Mouse (Mus musculus) heart, postnatal 0 days (tissue): ENCODE measurements at regions not wholly inside any gene's neighbourhood (a gene's known extent, or its start where the extent isn't known, plus 50 kb on each side); places are given as distances from the start of the nearest gene placed in this dataset.

Experiments used
- ATAC-seq: fragments of 200-750 bp; cut with Nextera tagmentation; 2 replicates; pipeline ENCODE4 v1.8.0; 2017; ENCODE audit warnings: low read depth, moderate number of reproducible peaks, moderate library complexity; ENCODE audit not compliant: insufficient read depth
- DNase-seq: peaks from one replicate; pipeline ENCODE4 v3.0.0-alpha.2; 2016; ENCODE audit warnings: low spot score
- H3K27ac ChIP-seq: fragments of 300-500 bp; sonication (generic); 2 replicates; pipeline ENCODE4 v1.5.1; 2014; ENCODE audit warnings: low read depth, mild to moderate bottlenecking
- H3K27me3 ChIP-seq: fragments of 300-500 bp; sonication (generic); 2 replicates; pipeline ENCODE4 v1.6.1; 2014; ENCODE audit warnings: low read length, mixed read lengths; ENCODE audit not compliant: control insufficient read depth, insufficient read depth
- H3K36me3 ChIP-seq: fragments of 300-500 bp; sonication (generic); replicated peaks from 2 replicates; pipeline ENCODE4 v1.6.1; 2014; ENCODE audit warnings: low read length, mixed read lengths; ENCODE audit not compliant: control insufficient read depth, insufficient read depth
- H3K4me1 ChIP-seq: fragments of 300-500 bp; sonication (generic); 2 replicates; pipeline ENCODE4 v1.6.1; 2014; ENCODE audit warnings: antibody characterized with exemption; ENCODE audit not compliant: control insufficient read depth, insufficient read depth
- H3K4me2 ChIP-seq: fragments of 300-500 bp; sonication (generic); 2 replicates; pipeline ENCODE4 v1.6.1; 2014; ENCODE audit warnings: low read depth, mild to moderate bottlenecking, low read length, moderate library complexity
- H3K4me3 ChIP-seq: fragments of 300-500 bp; sonication (generic); 2 replicates; pipeline ENCODE4 v1.5.1; 2014; ENCODE audit warnings: low read depth, low read length
- H3K9ac ChIP-seq: fragments of 300-500 bp; sonication (generic); replicated peaks from 2 replicates; pipeline ENCODE4 v1.6.1; 2014; ENCODE audit warnings: low read depth, low read length, mixed read lengths
- H3K9me3 ChIP-seq: fragments of 300-500 bp; sonication (generic); replicated peaks from 2 replicates; pipeline ENCODE4 v1.6.1; 2016; ENCODE audit warnings: low read length; ENCODE audit not compliant: control insufficient read depth
- CTCF ChIP-seq: IDR thresholded peaks from 2 replicates; pipeline ENCODE4 v1.5.1; 2016; ENCODE audit warnings: antibody characterized with exemption, control low read depth, low read depth
- EP300 ChIP-seq: IDR thresholded peaks from 2 replicates; pipeline ENCODE4 v1.6.1; 2016; ENCODE audit warnings: antibody characterized with exemption, low read depth
- WGBS: fragments of 180-500 bp; shearing (Covaris S2); extraction: QIAGEN DNeasy Blood & Tissue Kit; methylation state at CpG from one replicate; pipeline ENCODE4 v1.1.7; 2014; 5-methylcytosine and 5-hydroxymethylcytosine counted together

- Histone ChIP-seq H3K4me3 (no peak overlapping the region), H3K4me1 (no peaks in the 10 kb centered on the region), H3K36me3 (no peaks in the 10 kb centered on the region), H3K9me3 (no peaks in the 10 kb centered on the region), H3K27me3 (peaks cover 53% of the 10 kb centered on the region), H3K27ac (no peak overlapping the region), H3K4me2 (no peak overlapping the region), H3K9ac (no peak overlapping the region)
- TF ChIP-seq EP300: no peak
- peak; percentile 85 for TF ChIP-seq CTCF
- WGBS: 21% methylated on average over 10 of the region's 10 CpGs
- DNase-seq (peak; percentile 60), ATAC-seq (peak; percentile 47)
Observed at GRCm38 (mm10) chr16:29728769-29729481, 149.8 kb downstream of the Opa1 start.

- peaks cover 4% of the 10 kb centered on the region for H3K4me1 ChIP-seq
- ATAC-seq (no peak), DNase-seq (no peak)
- H3K9ac ChIP-seq: no peak overlapping the region
- TF ChIP-seq CTCF (no peak), EP300 (no peak)
- no peak overlapping the region for H3K27ac ChIP-seq
- peaks cover 53% of the 10 kb centered on the region for H3K27me3 ChIP-seq
- WGBS: 15% methylated on average over 5 of the region's 5 CpGs
- H3K36me3 ChIP-seq: no peaks in the 10 kb centered on the region
- no peak overlapping the region for H3K4me2 ChIP-seq
- H3K9me3 ChIP-seq: no peaks in the 10 kb centered on the region
- H3K4me3 ChIP-seq: no peak overlapping the region
Observed at GRCm38 (mm10) chr16:29730010-29730409, 150.9 kb downstream of the Opa1 start.

GRCm38 (mm10) chr16:29732889-29733288, 153.8 kb downstream of the Opa1 start:
- TF ChIP-seq EP300 (no peak), CTCF (no peak)
- DNase-seq (no peak), ATAC-seq (no peak)
- 31% methylated on average over 1 of the region's 1 CpGs for WGBS
- Histone ChIP-seq H3K4me1 (peaks cover 8% of the 10 kb centered on the region), H3K9ac (no peak overlapping the region), H3K4me3 (no peak overlapping the region), H3K27me3 (peaks cover 31% of the 10 kb centered on the region), H3K9me3 (no peaks in the 10 kb centered on the region), H3K36me3 (no peaks in the 10 kb centered on the region), H3K4me2 (no peak overlapping the region), H3K27ac (no peak overlapping the region)

- Histone ChIP-seq H3K36me3 (no peaks in the 10 kb centered on the region), H3K27me3 (peaks cover 23% of the 10 kb centered on the region), H3K9me3 (no peaks in the 10 kb centered on the region), H3K4me2 (no peak overlapping the region), H3K4me1 (peaks cover 8% of the 10 kb centered on the region), H3K4me3 (no peak overlapping the region), H3K9ac (no peak overlapping the region), H3K27ac (no peak overlapping the region)
- TF ChIP-seq EP300 (no peak), CTCF (no peak)
- WGBS: 81% methylated on average over 10 of the region's 10 CpGs
- ATAC-seq (no peak), DNase-seq (no peak)
Observed at GRCm38 (mm10) chr16:29733847-29734246, 154.7 kb downstream of the Opa1 start.

GRCm38 (mm10) chr16:29734324-29734723, 155.2 kb downstream of the Opa1 start:
- WGBS: 0% methylated on average over 1 of the region's 1 CpGs
- Histone ChIP-seq H3K27ac (peak overlapping the region; percentile 72), H3K36me3 (no peaks in the 10 kb centered on the region), H3K4me2 (peak overlapping the region; percentile 54), H3K9ac (no peak overlapping the region), H3K27me3 (peaks cover 20% of the 10 kb centered on the region), H3K4me3 (peak overlapping the region; percentile 19; the same call in 1 of the 2 replicates), H3K9me3 (no peaks in the 10 kb centered on the region), H3K4me1 (peaks cover 8% of the 10 kb centered on the region)
- DNase-seq (peak; percentile 80), ATAC-seq (peak; percentile 86)
- TF ChIP-seq EP300: no peak
- TF ChIP-seq CTCF: peak; percentile 77

GRCm38 (mm10) chr16:29734738-29735250, 155.7 kb downstream of the Opa1 start:
- TF ChIP-seq CTCF: no peak
- TF ChIP-seq EP300: peak; percentile 34; the same call in 1 of the 2 replicates
- peak; percentile 70 for ATAC-seq
- H3K9me3 ChIP-seq: no peaks in the 10 kb centered on the region
- peak overlapping the region; percentile 72 for H3K27ac ChIP-seq
- 9% methylated on average over 11 of the region's 12 CpGs for WGBS
- H3K4me1 ChIP-seq: peaks cover 8% of the 10 kb centered on the region
- H3K4me3 ChIP-seq: peak overlapping the region; percentile 19; the same call in 1 of the 2 replicates
- peak overlapping the region; percentile 54 for H3K4me2 ChIP-seq
- H3K9ac ChIP-seq: no peak overlapping the region
- H3K27me3 ChIP-seq: peaks cover 19% of the 10 kb centered on the region
- peak; percentile 73 for DNase-seq
- no peaks in the 10 kb centered on the region for H3K36me3 ChIP-seq
